Comparison of ENCODE assay signal across 19 mouse cellular contexts in genomic region chr19:29518409-29518808, GRCm38 (mm10). TPM values are rescaled to one million over a fixed set of nuclear protein-coding genes. Genes with fewer than 3 reads are reported as not detected.
DNase-seq lines count a peak whose midpoint lies in the region; ATAC-seq lines count a peak whose summit lies in the region.
"Had no signal": no experiment of that assay in that cellular context is flagged by ENCODE, and none has a peak within 500 bp of the region (broad histone marks: within the 10 kb centered on the region; RNA-seq: fewer than 3 reads in every experiment).

No protein-coding gene starts in this region.

- no peak overlapping the region for H3K27ac ChIP-seq in embryonic facial prominence, embryonic 14.5 days (replicated peaks; ENCODE audit: low read depth, low read length)
- no peak overlapping the region for H3K27ac ChIP-seq in embryonic facial prominence, embryonic 10.5 days (replicated peaks)
- H3K27ac ChIP-seq: forebrain, embryonic 12.5 days; heart, embryonic 13.5 days; hindbrain, embryonic 12.5 days had no signal

- peaks cover 4% of the 10 kb centered on the region; the same call in 1 of the 2 replicates for H3K9me3 ChIP-seq in embryonic facial prominence, embryonic 14.5 days (ENCODE audit: control insufficient read depth, low read length)
- peaks cover 6% of the 10 kb centered on the region; the same call in 1 of the 2 replicates for H3K9me3 ChIP-seq in embryonic facial prominence, embryonic 10.5 days
- H3K9me3 ChIP-seq: forebrain, embryonic 12.5 days; heart, embryonic 13.5 days had no signal

- H3K36me3 ChIP-seq in embryonic facial prominence, embryonic 14.5 days (ENCODE audit: control insufficient read depth, insufficient read depth, low read length) = peaks cover 13% of the 10 kb centered on the region; the same call in 1 of the 2 replicates
- H3K36me3 ChIP-seq in embryonic facial prominence, embryonic 10.5 days (replicated peaks) = peaks cover 19% of the 10 kb centered on the region
- H3K36me3 ChIP-seq: forebrain, embryonic 12.5 days; hindbrain, embryonic 12.5 days had no signal

- H3K4me2 ChIP-seq in embryonic facial prominence, embryonic 14.5 days (ENCODE audit: low read depth, low read length) = no peak overlapping the region
- H3K4me2 ChIP-seq: forebrain, embryonic 12.5 days; heart, embryonic 13.5 days; hindbrain, embryonic 12.5 days had no signal

- H3K4me3 ChIP-seq in embryonic facial prominence, embryonic 14.5 days (ENCODE audit: low read depth, low read length) = no peak overlapping the region
- H3K4me3 ChIP-seq in embryonic facial prominence, embryonic 10.5 days = no peak overlapping the region
- H3K4me3 ChIP-seq: forebrain, embryonic 12.5 days; heart, embryonic 13.5 days; hindbrain, embryonic 12.5 days had no signal

- ATAC-seq in embryonic facial prominence, embryonic 14.5 days (ENCODE audit: low read depth) = no peak
- ATAC-seq: forebrain, embryonic 16.5 days; hindbrain, embryonic 16.5 days; inflammation-experienced regulatory T-cells, adult 6 months; intestine, postnatal 0 days had no signal

- H3K4me1 ChIP-seq in embryonic facial prominence, embryonic 14.5 days (ENCODE audit: control insufficient read depth, insufficient read depth, low read length) = peaks cover 8% of the 10 kb centered on the region
- peaks cover 11% of the 10 kb centered on the region for H3K4me1 ChIP-seq in embryonic facial prominence, embryonic 10.5 days

- peak; percentile 75 for DNase-seq in embryonic facial prominence, embryonic 14.5 days (ENCODE audit: low spot score)
- no peak for DNase-seq in embryonic facial prominence, embryonic 10.5 days (ENCODE audit: low spot score)
- DNase-seq in heart, adult 11 months = peak; percentile 56
- DNase-seq in heart, postnatal 4 days = no peak
- DNase-seq in NIH3T3 (ENCODE audit: low read depth) = peak; percentile 72
- no peak for DNase-seq in left cerebral cortex, adult 18-20 months (ENCODE audit: low spot score in 2 of 2)
- no peak for DNase-seq in cerebellum, postnatal 10 days
- DNase-seq: cerebellum, adult 11-12 months; cerebellum, adult 9-10 months; cerebellum, postnatal 36 days; heart, postnatal 36 days; kidney, adult 8-10 months had no signal

- 62% methylated on average over 7 of the region's 7 CpGs for WGBS in embryonic facial prominence, embryonic 14.5 days
- WGBS in embryonic facial prominence, embryonic 10.5 days = 93% methylated on average over 7 of the region's 7 CpGs

- no peak overlapping the region for H3K9ac ChIP-seq in embryonic facial prominence, embryonic 14.5 days (ENCODE audit: low read depth, low read length)
- H3K9ac ChIP-seq: forebrain, embryonic 12.5 days; heart, embryonic 13.5 days; hindbrain, embryonic 12.5 days had no signal

- no peaks in the 10 kb centered on the region for H3K27me3 ChIP-seq in embryonic facial prominence, embryonic 14.5 days (replicated peaks; ENCODE audit: control insufficient read depth, insufficient read depth, low read length)
- no peaks in the 10 kb centered on the region for H3K27me3 ChIP-seq in embryonic facial prominence, embryonic 10.5 days (replicated peaks; ENCODE audit: low read depth, poor library complexity, severe bottlenecking)
- H3K27me3 ChIP-seq: forebrain, embryonic 12.5 days; heart, embryonic 13.5 days; hindbrain, embryonic 12.5 days had no signal

RNA-seq across cellular contexts. Expression of gene Ric1, which starts 3.7 kb away (rescaled TPM):
- 21.1 and 21.6 TPM in 2 replicates for polyA plus RNA-seq in embryonic facial prominence, embryonic 14.5 days (2014; fragmentation: Nextera tagmentation; extraction: Ambion mirVana)
- polyA plus RNA-seq in embryonic facial prominence, embryonic 10.5 days (2016; fragmentation: Nextera tagmentation; extraction: Ambion mirVana) = 17.1 and 20.0 TPM in 2 replicates
- total RNA-seq in heart, postnatal 4 days (2021) = 10 to 100 TPM; 25.5 to 28.0 TPM
- total RNA-seq in left cerebral cortex, adult 18-20 months (2021) = 10 to 100 TPM; 31.3 to 33.2 TPM

Comparison
In these comparisons a context has a peak if more than half of its experiments do, and no peak if none do; other contexts are left out.
1. DNase-seq: peak in embryonic facial prominence, embryonic 14.5 days (single experiment), heart, adult 11 months (single experiment) and NIH3T3 (single experiment); none in embryonic facial prominence, embryonic 10.5 days (single experiment), heart, postnatal 4 days (single experiment), left cerebral cortex, adult 18-20 months (0 of 2) and cerebellum, postnatal 10 days (0 of 2).